Mouse (Mus musculus) limb, embryonic 15.5 days (tissue): Measurements from ENCODE around the gene Alk. TPM values are rescaled to one million over a fixed set of nuclear protein-coding genes. Genes with fewer than 3 reads are reported as not detected.

Source experiments
- ATAC-seq: fragments of 200-750 bp; cut with Nextera tagmentation; 2 replicates; pipeline ENCODE4 v1.8.0; 2017; ENCODE audit warnings: low read depth, moderate TSS enrichment; ENCODE audit not compliant: insufficient number of reproducible peaks, low FRiP score, low TSS enrichment
- H3K27ac ChIP-seq: fragments of 300-500 bp; sonication (generic); 2 replicates; pipeline ENCODE4 v1.5.1; 2015; ENCODE audit warnings: moderate library complexity, mild to moderate bottlenecking, inconsistent platforms
- H3K27me3 ChIP-seq: fragments of 300-500 bp; sonication (generic); 2 replicates; pipeline ENCODE4 v1.6.1; 2015; ENCODE audit warnings: inconsistent platforms
- H3K36me3 ChIP-seq: fragments of 300-500 bp; sonication (generic); 2 replicates; pipeline ENCODE4 v1.6.1; 2015; ENCODE audit warnings: inconsistent platforms
- H3K4me1 ChIP-seq: fragments of 300-500 bp; sonication (generic); 2 replicates; pipeline ENCODE4 v1.6.1; 2015; ENCODE audit warnings: inconsistent platforms
- H3K4me2 ChIP-seq: fragments of 300-500 bp; sonication (generic); 2 replicates; pipeline ENCODE4 v1.6.1; 2015; ENCODE audit warnings: mild to moderate bottlenecking, inconsistent platforms
- H3K4me3 ChIP-seq: fragments of 300-500 bp; sonication (generic); 2 replicates; pipeline ENCODE4 v1.5.1; 2015; ENCODE audit warnings: mild to moderate bottlenecking, inconsistent platforms
- H3K9ac ChIP-seq: fragments of 300-500 bp; sonication (generic); 2 replicates; pipeline ENCODE4 v1.6.1; 2015; ENCODE audit warnings: inconsistent platforms
- H3K9me3 ChIP-seq: fragments of 300-500 bp; sonication (generic); 2 replicates; pipeline ENCODE4 v1.6.1; 2016; ENCODE audit warnings: inconsistent platforms
- WGBS: fragments of 180-500 bp; shearing (Covaris S2); methylation state at CpG from one replicate; pipeline ENCODE4 v1.1.7; 2015; 5-methylcytosine and 5-hydroxymethylcytosine counted together
- polyA plus RNA-seq: library from polyadenylated mRNA; unstranded; fragments of >200 nt; fragmentation: Nextera tagmentation; extraction: Ambion mirVana; gene quantifications from 2 replicates; pipeline ENCODE4 v1.2.1, GENCODE M21; 2015

Alk gene
- polyA plus RNA-seq, 1 experiment from 2014 or later, result 0.50 TPM

DNA sequence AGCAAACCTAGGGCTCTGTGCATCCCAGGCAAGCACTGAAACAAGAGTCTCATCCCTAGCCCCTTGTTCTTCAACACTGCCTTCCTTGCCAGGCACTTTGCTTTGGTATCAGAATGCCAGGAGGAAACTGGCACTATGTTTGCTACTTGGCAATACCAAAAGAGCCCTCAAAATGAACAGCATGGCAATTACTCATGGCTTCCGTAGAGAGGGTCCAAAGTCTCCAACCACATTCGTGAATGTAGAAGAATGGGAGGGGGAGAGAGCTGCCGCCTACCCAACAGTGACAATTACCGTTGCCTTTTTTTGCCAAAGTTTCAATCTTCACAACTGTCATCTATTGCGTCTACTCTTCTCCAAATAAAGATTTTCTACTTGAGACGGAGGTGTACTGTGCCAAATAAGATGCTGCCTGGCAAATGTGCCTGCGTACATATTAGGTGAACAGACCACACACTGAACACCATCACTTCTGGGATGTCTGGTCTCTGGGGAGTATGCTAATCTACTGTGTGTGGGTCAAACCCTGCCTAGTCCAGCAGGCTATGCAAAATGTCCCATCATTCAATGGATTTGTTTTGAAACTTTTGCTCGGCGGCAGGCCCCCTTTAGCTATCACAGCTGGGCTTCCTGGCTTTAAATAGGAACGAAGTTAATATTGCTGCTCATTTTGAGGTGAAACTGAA, 241.5 kb downstream of the Alk start:
- ATAC-seq, result no peak
- Histone ChIP-seq H3K9ac (no peak overlapping the region), H3K36me3 (no peaks in the 10 kb centered on the region), H3K4me1 (no peaks in the 10 kb centered on the region), H3K4me3 (no peak overlapping the region), H3K4me2 (no peak overlapping the region), H3K27me3 (no peaks in the 10 kb centered on the region), H3K9me3 (no peaks in the 10 kb centered on the region), H3K27ac (no peak overlapping the region)
- 87% methylated on average over 10 of the region's 10 CpGs for WGBS

DNA sequence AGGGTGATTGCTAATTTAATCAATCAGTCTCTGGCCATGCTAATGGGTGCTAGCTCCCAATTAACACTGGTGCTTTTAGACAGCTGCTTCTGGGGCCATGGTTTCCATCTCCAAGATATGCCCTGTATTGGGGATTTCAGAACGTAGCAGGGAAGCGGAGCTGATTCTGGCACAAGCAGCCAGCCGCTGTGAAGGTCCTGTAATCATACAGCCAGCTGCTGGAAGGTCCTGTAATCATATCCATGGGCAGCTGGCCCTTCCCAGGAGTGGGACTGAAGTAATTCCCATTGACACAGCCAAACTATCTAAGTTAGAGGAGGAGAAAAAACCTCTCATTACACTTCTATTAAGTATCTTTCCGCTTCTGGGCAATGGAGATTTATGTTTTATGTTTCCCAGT, 242.5 kb downstream of the Alk start:
- no peak overlapping the region for H3K4me2 ChIP-seq

DNA sequence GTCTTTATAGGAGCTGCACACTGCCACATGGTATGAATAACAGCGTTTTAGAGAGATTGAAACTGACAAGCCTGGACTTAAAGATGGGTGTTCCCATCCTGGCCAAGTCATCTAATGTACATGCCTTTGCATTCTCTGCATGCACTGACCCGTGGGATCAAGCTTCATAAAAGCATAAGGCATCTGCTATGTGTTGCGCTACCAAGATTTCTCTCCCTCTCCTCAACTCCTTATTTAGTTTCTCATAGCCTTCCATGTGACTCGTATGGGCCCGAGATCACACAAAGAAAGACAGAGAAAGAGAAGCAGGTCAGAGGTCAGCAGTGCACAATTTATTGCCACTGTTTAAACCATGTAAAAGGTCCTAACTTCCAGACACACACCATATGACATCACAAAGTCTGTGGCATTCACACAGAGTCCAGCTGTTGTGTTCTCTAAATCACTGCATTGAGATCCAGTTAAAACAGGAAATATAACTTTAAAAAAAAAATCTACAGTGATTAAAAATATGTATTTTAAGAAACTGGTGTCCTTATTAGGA, 247.6 kb downstream of the Alk start:
- no peak overlapping the region for H3K4me3 ChIP-seq
- no peaks in the 10 kb centered on the region for H3K36me3 ChIP-seq
- no peak for ATAC-seq
- no peak overlapping the region for H3K4me2 ChIP-seq
- no peaks in the 10 kb centered on the region for H3K4me1 ChIP-seq
- H3K27me3 ChIP-seq, result no peaks in the 10 kb centered on the region
- no peak overlapping the region for H3K9ac ChIP-seq
- H3K27ac ChIP-seq, result no peak overlapping the region
- WGBS, result 50% methylated on average over 5 of the region's 5 CpGs
- no peaks in the 10 kb centered on the region for H3K9me3 ChIP-seq

More for the DNA sequence above, 242.5 kb downstream of the Alk start:
- no peaks in the 10 kb centered on the region for H3K9me3 ChIP-seq
- H3K4me1 ChIP-seq, result no peaks in the 10 kb centered on the region
- ATAC-seq, result no peak
- WGBS, result 77% methylated on average over 4 of the region's 4 CpGs
- H3K27ac ChIP-seq, result no peak overlapping the region
- no peak overlapping the region for H3K4me3 ChIP-seq
- no peaks in the 10 kb centered on the region for H3K36me3 ChIP-seq
- no peaks in the 10 kb centered on the region for H3K27me3 ChIP-seq
- no peak overlapping the region for H3K9ac ChIP-seq

DNA sequence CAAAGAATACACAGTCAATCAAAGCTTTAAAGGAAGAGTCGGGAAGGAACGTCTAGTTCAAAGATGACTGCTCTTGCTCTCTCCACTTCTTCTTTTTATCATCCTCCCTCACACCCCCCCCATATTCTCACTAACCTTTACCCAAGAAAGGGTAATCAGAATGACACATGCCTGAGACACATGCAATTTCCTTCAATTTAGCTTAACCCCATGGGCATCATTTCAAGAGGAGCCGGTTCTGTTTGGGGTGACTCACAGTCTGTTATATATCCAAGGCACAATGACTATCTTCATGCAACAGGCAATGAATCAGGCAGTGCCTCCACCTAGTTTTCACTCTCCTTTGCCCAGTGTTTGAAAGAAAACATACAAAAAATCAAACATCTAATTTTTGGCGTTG, 265.0 kb downstream of the Alk start:
- 87% methylated on average over 4 of the region's 4 CpGs for WGBS
- Histone ChIP-seq H3K4me1 (no peaks in the 10 kb centered on the region), H3K36me3 (no peaks in the 10 kb centered on the region)

DNA sequence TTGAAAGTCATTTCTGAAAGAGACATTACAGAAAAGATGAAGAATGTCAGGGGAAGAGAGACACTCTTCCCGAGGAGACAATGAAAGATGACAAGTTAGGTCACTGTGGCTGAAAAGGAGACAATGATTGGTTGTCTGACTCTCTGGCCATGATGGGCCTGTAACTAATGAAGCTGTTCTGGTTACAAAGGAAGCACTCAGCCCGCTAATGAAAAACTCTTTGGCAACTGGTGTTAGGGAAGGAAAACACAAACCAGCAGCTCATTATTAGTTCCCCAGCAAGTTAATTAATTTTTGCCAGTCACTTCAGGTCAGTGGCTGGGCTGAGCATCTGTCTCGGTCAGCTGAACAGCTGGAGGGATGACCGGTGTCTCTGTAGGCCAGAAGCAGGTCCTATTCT, 271.5 kb downstream of the Alk start:
- Histone ChIP-seq H3K9ac (no peak overlapping the region), H3K4me2 (no peak overlapping the region), H3K27ac (no peak overlapping the region), H3K36me3 (no peaks in the 10 kb centered on the region), H3K4me1 (no peaks in the 10 kb centered on the region), H3K4me3 (no peak overlapping the region), H3K27me3 (no peaks in the 10 kb centered on the region), H3K9me3 (no peaks in the 10 kb centered on the region)
- 50% methylated on average over 4 of the region's 4 CpGs for WGBS
- ATAC-seq, result no peak

More for the DNA sequence above, 265.0 kb downstream of the Alk start:
- Histone ChIP-seq H3K4me3 (no peak overlapping the region), H3K9me3 (no peaks in the 10 kb centered on the region), H3K27me3 (no peaks in the 10 kb centered on the region), H3K9ac (no peak overlapping the region), H3K27ac (no peak overlapping the region), H3K4me2 (no peak overlapping the region)
- ATAC-seq, result no peak

DNA sequence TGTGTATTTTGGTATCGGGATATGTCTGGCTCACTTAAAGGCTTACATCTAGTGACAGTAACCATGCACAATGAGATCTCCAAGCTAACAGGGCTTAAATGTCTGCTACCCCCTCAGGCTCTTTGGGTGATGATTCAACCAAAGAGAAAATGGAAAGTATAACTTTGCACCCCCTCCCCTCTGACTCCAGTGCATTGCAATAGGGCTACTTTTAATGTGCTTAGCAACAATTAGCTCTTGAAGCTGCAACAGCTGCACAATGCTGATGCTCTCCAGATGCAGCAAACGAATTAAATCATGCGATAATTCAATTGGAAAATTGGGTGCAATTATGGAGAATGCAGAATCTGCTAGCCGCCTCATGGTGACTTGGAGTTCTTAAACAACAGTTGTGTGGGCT, 278.5 kb downstream of the Alk start:
- Histone ChIP-seq H3K27ac (no peak overlapping the region), H3K36me3 (no peaks in the 10 kb centered on the region), H3K9ac (no peak overlapping the region), H3K27me3 (no peaks in the 10 kb centered on the region), H3K4me1 (no peaks in the 10 kb centered on the region), H3K9me3 (no peaks in the 10 kb centered on the region), H3K4me2 (no peak overlapping the region), H3K4me3 (no peak overlapping the region)
- no peak for ATAC-seq
- WGBS, result 87% methylated on average over 4 of the region's 4 CpGs

DNA sequence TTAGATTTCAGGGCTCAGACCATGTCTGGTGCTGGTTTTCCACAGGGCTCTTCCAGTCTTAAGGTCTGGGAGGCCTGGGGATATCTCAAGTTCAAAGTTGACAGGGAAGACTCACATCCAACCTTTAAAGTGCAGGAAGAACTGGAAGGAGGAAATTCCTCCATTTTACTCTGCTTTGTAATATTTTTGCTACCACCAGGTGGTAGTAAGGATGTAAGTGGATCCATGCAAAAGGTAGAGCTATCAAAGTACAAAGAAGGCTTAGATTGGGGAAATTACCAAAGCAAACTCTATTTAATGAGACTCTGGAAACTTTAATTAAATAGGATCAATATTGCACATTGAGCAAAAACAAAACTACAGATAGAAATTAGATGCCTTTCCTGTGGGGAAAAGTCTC, 284.9 kb downstream of the Alk start:
- ATAC-seq, result no peak
- H3K4me2 ChIP-seq, result no peak overlapping the region
- H3K9ac ChIP-seq, result no peak overlapping the region
- no peak overlapping the region for H3K27ac ChIP-seq
- no peak overlapping the region for H3K4me3 ChIP-seq
- no peaks in the 10 kb centered on the region for H3K36me3 ChIP-seq
- H3K4me1 ChIP-seq, result no peaks in the 10 kb centered on the region
- H3K27me3 ChIP-seq, result no peaks in the 10 kb centered on the region
- H3K9me3 ChIP-seq, result no peaks in the 10 kb centered on the region

DNA sequence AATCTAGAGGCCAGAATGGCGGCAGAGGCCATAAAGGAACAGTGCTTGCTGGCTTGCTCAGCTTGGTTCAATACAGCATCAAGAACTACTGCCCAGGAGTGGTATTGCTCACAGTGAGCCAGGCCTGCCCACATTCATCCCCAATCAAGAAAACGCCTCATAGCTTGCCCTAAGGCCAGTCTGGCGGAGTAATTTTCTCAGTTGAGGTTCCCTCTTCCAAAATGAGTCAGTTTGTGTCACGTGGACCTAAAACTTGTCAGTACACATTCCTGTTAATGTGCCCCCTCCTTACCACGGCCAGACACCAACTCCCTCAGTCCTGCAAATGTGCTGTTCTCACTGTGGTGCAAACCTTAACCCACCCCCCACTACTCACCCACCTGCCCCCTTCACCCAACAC, 304.8 kb downstream of the Alk start:
- ATAC-seq, result no peak
- H3K4me2 ChIP-seq, result no peak overlapping the region
- no peak overlapping the region for H3K9ac ChIP-seq
- no peaks in the 10 kb centered on the region for H3K36me3 ChIP-seq
- H3K27me3 ChIP-seq, result no peaks in the 10 kb centered on the region
- H3K4me1 ChIP-seq, result no peaks in the 10 kb centered on the region
- 68% methylated on average over 5 of the region's 5 CpGs for WGBS
- H3K4me3 ChIP-seq, result no peak overlapping the region
- H3K27ac ChIP-seq, result no peak overlapping the region
- H3K9me3 ChIP-seq, result no peaks in the 10 kb centered on the region

DNA sequence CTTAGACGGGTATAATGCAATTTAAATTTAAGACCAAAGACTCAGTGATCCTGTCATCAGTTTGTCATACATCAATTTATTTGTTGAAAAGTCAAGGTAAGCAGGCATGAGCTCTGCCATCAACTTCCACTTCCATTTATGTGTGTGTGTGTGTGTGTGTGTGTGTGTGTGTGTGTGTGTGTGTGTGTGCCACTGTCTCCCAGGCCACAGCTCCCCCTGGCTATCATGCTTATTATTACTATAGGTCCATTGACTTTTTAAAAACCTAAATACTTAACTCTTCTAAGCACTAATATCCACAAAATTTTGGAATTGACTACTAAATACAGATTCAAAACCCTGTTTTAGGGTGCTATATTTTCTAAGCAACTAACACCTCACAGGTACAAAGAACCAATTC, 308.1 kb downstream of the Alk start:
- WGBS, result 93% methylated on average over 1 of the region's 1 CpGs
- H3K36me3 ChIP-seq, result no peaks in the 10 kb centered on the region
- H3K4me3 ChIP-seq, result no peak overlapping the region

DNA sequence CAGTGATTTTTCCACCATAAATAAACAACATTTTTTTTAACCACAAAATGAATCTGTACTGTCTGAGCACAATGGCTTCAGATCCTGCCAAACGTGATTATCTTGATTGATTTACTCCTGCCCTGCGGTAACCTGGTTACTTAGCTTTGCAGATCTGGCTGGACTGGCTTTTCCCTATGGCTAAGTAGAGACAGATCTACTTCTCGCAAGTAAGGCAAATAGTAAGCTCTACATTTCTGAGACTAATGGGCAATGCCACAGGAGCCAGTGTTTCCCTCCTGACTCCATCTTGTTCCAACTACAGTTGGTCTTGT, 311.2 kb downstream of the Alk start:
- Histone ChIP-seq H3K4me1 (no peaks in the 10 kb centered on the region), H3K27ac (no peak overlapping the region), H3K4me3 (no peak overlapping the region), H3K36me3 (no peaks in the 10 kb centered on the region), H3K9ac (no peak overlapping the region), H3K4me2 (no peak overlapping the region), H3K27me3 (no peaks in the 10 kb centered on the region), H3K9me3 (no peaks in the 10 kb centered on the region)
- WGBS, result 46% methylated on average over 3 of the region's 3 CpGs
- ATAC-seq, result no peak

More for the DNA sequence above, 308.1 kb downstream of the Alk start:
- H3K27ac ChIP-seq, result no peak overlapping the region
- no peaks in the 10 kb centered on the region for H3K27me3 ChIP-seq
- no peak for ATAC-seq
- H3K9ac ChIP-seq, result no peak overlapping the region
- no peaks in the 10 kb centered on the region for H3K4me1 ChIP-seq
- H3K9me3 ChIP-seq, result no peaks in the 10 kb centered on the region
- H3K4me2 ChIP-seq, result no peak overlapping the region

DNA sequence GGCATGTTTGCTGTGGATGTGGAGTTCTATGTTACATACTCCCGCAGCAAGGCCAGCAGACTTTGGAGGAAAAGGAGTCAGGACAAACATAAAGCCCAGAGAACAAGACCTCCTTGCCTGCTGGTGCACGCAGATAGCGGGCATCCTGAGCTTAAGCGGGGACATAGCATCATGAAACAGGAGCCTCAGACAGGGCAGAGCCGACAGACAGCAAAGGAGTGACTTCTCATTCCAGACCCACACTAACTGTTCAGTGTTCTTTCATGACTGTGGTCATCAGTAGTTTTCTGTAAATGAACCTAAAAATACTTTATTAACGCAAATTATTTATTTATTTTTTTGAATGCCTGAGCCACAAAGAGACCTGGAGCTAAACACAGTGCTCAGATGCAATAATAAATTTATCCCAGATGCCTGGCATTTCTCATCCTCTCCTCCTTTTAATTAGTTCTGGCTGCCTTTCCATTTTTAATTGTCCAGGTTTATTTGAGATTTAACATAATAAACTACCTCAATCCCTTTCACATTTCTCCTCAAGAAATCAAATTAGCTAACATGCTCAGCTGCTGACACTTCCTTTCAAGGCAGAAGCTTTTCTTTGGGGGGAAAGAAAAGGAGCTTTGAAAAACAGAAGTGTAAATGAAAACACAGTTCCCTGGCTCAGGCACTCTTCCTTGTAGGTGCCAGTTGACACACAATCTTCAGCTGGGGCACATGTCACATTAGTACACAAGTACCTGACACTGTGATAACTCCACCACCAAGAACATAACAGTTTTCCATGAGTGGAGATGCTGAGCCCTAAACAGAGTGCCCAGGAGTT, 311.8 kb downstream of the Alk start:
- WGBS, result 63% methylated on average over 6 of the region's 6 CpGs
- H3K27ac ChIP-seq, result no peak overlapping the region
- no peak overlapping the region for H3K4me2 ChIP-seq
- no peaks in the 10 kb centered on the region for H3K9me3 ChIP-seq
- no peak overlapping the region for H3K4me3 ChIP-seq
- no peaks in the 10 kb centered on the region for H3K27me3 ChIP-seq
- H3K9ac ChIP-seq, result no peak overlapping the region
- no peaks in the 10 kb centered on the region for H3K36me3 ChIP-seq
- no peak for ATAC-seq
- H3K4me1 ChIP-seq, result no peaks in the 10 kb centered on the region

DNA sequence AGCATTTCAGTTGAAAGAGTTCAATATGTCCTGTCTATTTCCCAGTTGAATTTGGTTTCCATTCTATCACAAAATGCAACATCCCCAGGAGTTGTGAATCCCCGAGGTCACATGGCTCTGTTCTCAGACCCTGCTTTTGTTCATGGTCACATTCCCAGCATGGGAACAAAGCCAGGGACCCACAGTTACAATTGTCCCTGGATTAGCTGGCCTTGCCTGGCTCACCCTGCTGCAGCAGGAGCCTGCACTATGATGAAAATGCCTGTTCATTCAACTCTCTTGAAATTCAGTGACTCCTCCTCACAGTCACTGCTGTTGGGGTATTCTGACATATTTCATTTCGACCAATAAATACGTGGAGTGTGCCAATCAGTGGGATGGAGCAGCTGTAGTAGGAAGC, 318.5 kb downstream of the Alk start:
- H3K4me3 ChIP-seq, result no peak overlapping the region
- no peak overlapping the region for H3K4me2 ChIP-seq
- H3K9me3 ChIP-seq, result no peaks in the 10 kb centered on the region
- WGBS, result 70% methylated on average over 3 of the region's 3 CpGs
- H3K27ac ChIP-seq, result no peak overlapping the region
- H3K36me3 ChIP-seq, result no peaks in the 10 kb centered on the region
- ATAC-seq, result no peak
- no peaks in the 10 kb centered on the region for H3K27me3 ChIP-seq
- H3K4me1 ChIP-seq, result no peaks in the 10 kb centered on the region
- H3K9ac ChIP-seq, result no peak overlapping the region
